Mouse (Mus musculus) brain, adult 2 months (tissue): ENCODE measurements around the gene Rnf141.

Source experiments
- DNase-seq: peaks from one replicate; pipeline ENCODE4 v3.0.0; 2011; ENCODE audit warnings: low read depth, low spot score

The Rnf141 gene

GRCm38 (mm10) chr7:110843916-110844874 is at the start of gene Rnf141:
TSS of gene Rnf141 (minus strand) at chr7:110844457.
- DNase-seq: peak; percentile 98

GRCm38 (mm10) chr7:110891501-110891986 is 47.3 kb upstream of the Rnf141 start:
- peak; percentile 19 for DNase-seq

GRCm38 (mm10) chr7:110881746-110882333 is 37.6 kb upstream of the Rnf141 start:
- DNase-seq: peak; percentile 15

DNA sequence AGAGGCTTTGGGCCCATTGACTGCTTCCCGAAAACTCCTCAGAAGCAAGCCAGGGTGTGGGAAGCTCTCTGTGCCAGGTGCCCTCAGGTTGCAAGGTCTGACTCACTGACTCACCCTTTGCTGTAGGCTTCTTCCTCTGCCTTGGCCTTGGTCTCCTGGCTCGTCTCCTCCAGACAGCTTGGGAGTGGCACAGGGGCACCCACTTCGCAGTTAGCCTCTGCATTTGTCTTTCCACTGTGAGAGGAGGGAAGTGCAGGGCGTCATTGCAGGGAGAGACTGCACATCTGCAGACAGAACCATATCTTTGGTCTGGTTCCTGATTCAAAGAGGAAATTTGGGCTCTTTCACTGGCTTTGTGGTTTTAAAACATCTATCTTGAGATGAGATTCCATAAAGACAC is 33.8 kb upstream of the Rnf141 start:
- no peak for DNase-seq

- no peak for DNase-seq
These were observed 32.7 kb upstream of the Rnf141 start for GRCm38 (mm10) chr7:110876965-110877364.

GRCm38 (mm10) chr7:110868807-110869206 is 24.6 kb upstream of the Rnf141 start:
- no peak for DNase-seq

GRCm38 (mm10) chr7:110867116-110867515 is 22.9 kb upstream of the Rnf141 start:
- DNase-seq: no peak

DNA sequence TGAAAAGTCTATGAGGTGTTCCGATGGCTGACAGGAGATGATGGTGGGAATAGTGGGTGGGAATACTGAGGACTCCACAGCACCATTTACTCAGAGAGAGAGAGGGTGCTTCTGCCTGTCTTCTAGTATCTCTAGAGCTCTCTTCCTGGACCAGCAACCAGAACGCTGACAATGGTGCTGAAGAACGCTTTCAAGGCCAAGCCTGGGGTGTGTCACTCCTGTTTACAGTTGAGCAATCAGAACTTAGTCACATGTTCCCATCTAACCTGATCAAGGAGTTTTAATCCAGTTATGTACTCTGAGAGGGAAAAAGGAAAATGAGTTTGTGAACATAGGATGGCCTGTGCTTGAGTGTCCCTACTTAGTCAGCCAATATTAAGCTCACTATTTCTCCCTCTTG is 21.8 kb upstream of the Rnf141 start:
- DNase-seq: no peak

DNA sequence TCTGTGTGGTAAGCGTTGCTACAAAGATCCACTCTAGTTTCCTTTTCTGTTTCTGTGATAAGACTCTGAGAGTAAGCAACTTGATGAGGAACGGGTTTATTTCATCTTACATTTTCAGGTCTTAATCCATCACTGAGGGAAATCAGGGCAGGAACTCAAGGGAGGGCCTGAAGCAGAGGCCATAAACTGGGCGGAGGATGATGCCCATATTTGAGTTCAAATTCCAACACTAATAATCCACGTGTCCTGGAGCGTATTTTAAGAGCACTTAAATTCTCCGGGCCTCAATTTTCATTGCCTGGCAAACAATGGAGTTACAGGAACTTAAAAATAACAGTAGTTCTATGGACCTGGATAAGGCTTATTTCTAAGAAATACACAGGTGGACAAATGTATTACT is 21.3 kb upstream of the Rnf141 start:
- no peak for DNase-seq

DNA sequence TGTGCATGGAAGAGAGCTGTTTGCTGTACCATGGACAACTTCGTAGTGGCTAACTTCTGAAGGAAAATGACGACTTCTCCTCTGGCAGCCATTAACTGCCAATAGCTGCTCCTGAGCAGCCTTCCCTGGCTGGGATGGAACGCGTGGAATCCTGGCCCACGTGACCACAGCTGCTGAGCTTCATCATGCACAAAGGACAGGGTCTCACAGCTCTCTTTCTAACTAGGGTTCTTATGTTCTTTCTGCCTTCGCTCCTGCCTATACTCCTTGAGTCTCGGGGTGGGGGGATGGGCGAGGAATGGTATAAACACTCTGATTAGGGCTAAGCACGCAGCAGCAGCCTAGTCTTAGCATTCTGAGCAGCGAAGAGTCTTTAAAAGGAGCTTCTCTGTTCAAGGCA is 20.8 kb upstream of the Rnf141 start:
- DNase-seq: no peak

- DNase-seq: no peak
These were observed 18.6 kb upstream of the Rnf141 start, which contains the start of gene Lyve1 for GRCm38 (mm10) chr7:110862751-110863289. TSS of gene Lyve1 (minus strand) at chr7:110863239.

- DNase-seq: no peak
These were observed 15.9 kb upstream of the Rnf141 start for GRCm38 (mm10) chr7:110860129-110860528.

- DNase-seq: no peak
These were observed 11.3 kb upstream of the Rnf141 start for GRCm38 (mm10) chr7:110855604-110856003.

GRCm38 (mm10) chr7:110854927-110855546 is 10.8 kb upstream of the Rnf141 start:
- peak; percentile 57 for DNase-seq

DNA sequence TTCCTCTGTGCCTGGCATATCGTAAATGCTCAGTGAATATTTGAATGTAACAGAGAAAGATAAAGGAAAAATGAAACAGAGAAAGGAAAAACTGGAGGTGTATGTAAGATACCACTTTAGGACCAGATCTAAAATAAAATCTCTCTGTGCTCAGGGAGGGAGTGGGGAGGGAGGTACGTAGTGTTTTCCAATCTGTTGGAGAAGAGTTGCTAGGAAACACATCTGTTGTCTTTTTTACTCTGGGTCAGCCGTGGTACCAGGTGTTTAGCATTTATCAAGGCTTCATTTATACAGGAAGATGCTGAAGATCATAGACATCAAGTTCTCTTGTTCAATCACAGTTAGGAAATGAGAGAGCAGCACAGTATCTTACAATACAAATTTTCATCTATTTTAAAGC is 10.3 kb upstream of the Rnf141 start:
- DNase-seq: peak; percentile 74

DNA sequence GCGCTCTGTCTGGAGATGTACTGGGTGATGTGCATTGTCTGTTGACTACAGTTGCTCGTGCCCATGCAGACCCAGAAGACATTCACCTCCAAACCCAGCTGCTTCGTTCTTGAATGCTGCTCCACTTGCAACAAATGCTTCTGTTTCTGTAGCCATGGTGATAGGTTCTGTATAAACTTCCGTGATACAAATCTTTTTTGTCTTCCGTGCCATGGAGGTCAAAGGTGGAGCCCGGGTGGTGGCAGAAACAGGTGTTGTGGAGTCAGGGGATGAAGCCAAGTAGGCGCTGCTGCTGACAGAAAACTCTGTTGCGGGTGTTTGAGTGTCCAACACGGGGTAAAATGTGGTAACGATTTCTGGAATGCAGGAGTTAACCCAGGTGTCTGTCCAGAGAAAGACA is 9.4 kb upstream of the Rnf141 start:
- DNase-seq: no peak

DNA sequence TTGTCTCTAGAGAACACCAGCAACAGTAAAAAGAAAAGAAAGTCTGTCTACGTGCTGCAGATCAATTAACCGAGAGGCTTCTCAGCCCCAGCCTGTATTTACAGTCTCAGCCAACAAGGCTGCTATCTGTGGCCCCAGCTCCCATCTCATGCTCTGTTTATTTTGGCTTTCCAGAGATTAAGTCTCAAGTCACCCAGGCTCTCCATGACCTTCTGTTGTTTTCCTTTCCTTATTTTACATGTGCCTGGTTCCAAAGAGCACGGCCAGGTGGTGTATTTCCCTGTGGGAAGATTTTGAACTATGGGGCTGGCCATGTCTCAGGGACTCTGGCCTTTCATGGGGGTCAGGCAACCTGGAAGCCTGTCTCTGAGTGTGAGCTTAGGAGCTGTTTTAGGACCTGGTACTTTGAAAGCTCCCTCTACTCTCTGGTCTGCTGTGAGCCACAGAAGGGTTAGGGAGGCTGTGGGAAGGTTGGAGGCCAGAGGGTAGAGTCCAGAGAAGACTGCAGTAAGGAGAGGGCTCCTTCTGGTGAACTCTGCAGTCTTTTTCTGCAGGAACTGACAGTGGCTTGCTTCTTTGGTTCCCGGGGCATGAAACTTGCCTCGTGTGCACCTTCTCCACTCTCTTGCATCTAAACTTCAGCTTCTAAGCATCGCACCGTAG is 7.4 kb upstream of the Rnf141 start:
- DNase-seq: no peak

GRCm38 (mm10) chr7:110848371-110848770 is 4.1 kb upstream of the Rnf141 start:
- no peak for DNase-seq

DNA sequence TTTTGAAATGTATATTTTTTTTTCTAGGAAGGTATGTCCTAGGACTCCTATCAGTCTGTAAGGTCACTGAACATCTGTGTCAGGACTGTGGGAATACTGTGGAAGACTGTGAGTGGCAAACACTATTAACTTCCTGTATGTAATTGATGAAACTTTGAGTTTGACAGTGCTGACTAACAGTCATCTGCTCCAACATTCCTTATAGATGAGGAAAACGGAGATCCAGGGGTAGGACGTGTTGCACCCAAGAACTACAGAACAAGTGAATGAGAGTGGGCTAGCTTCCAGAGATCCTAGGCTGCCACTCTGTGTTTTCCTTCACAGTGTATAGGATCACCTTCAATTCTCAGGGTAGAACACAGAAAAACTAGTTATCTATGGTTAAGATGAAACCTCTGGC is 3.1 kb upstream of the Rnf141 start:
- DNase-seq: no peak

DNA sequence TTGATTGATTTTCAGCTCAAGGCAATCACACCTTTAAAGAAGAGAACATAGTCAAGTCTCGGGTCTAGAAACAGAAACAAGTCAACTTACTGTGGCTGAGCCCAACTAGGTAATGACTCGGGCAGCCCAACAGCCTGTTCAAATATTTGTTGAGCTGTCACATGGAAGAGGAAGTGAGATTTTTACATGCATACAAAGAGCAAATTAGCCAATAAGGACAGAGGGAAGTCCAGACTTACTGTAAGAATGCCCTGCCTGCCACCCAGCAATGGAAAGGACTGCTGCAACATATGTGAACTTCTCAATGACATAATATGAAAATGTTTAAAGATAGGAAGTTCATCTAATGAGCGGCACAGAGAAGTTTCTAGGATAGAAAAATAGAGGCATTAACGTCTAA is 3.9 kb downstream of the Rnf141 start:
- no peak for DNase-seq

DNA sequence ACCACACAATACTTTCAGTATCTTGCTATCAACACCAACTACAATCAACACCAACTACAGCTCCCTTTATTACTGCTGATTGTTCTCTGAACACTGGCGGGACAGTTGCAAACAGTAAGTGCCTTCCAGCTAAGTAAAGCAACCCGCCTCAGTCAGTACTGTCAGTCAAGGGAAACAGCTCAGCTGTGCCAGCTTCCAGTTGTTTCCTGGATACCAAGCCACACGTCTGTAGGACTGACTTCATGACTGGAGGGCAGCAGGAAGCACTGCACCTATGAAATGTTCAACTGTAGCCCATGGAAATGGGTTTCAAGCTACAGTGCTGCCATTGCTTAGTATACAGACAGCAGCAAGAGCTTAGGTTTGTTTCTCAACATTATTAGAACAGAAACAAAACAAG is 9.7 kb downstream of the Rnf141 start:
- DNase-seq: no peak

- DNase-seq: no peak
These were observed 10.2 kb downstream of the Rnf141 start for GRCm38 (mm10) chr7:110834018-110834417.
